Mouse (Mus musculus): Measurements from ENCODE around the gene Chd5. TPM values are rescaled to one million over a fixed set of nuclear protein-coding genes. Genes with fewer than 3 reads are reported as not detected.

Chd5 gene
- total RNA-seq, 2 experiments from 2014 or later, result 0.17 to 0.18 TPM

DNA sequence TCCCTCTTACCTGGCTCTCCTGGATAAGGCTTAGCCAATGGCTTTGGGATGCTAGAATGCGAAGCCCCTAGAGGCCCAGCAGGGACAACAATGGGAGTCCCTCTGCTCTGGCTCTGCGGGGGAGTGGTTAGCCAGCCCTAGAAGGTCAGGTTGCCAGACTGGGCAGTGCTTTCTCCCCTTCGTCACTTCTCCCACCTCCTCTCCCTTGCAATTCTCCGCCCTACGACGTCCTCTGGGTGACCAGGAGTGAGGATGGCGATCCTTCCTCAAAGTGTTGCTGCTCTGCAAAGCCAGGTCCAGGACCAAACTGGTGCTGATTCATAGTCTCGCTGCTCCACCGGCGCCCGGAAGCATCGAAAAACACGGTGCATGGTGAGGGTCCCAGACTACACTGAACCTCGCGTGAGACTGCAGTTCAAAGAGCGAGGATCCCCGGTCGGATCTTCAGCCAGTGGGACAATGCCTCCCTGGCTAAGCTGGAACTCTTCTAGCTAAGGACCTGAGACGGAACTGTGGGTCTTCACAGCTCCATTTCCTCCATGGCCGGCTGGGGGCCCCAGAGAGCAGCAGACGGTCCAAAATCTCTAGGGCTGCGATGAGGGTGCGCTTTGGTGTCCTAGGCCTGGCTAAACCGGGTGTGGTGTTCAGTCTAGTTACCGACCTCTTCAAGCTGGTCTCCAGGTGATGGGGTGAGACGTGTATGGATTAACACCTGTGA lies 19.8 kb upstream of the Chd5 start, which contains the start of gene Rnf207:
Gene Rnf207, minus strand, starts transcription at position 477 of the 718 bp plus-strand sequence.
- peak; percentile 78 for DNase-seq

DNA sequence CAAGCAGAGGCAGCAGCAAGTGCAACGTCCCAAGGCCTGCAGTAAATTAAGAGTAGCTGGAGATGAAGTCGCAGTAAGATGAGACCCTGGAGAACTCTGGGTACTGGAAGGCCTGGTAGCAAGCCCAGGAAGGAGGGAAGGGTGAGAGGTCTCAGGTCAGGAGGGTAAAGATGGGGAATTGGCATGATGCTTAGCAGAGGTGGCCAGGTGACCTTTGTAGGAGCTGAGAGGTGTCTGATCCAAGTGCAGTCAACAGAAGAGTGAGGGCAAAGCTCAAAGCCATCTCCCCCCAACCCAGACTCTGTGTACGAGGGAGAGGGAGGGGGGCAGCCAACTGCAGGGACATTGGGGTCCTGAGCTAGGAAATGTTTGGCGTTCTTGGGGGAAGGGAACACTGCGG lies 17.0 kb upstream of the Chd5 start:
- no peak for DNase-seq

DNA sequence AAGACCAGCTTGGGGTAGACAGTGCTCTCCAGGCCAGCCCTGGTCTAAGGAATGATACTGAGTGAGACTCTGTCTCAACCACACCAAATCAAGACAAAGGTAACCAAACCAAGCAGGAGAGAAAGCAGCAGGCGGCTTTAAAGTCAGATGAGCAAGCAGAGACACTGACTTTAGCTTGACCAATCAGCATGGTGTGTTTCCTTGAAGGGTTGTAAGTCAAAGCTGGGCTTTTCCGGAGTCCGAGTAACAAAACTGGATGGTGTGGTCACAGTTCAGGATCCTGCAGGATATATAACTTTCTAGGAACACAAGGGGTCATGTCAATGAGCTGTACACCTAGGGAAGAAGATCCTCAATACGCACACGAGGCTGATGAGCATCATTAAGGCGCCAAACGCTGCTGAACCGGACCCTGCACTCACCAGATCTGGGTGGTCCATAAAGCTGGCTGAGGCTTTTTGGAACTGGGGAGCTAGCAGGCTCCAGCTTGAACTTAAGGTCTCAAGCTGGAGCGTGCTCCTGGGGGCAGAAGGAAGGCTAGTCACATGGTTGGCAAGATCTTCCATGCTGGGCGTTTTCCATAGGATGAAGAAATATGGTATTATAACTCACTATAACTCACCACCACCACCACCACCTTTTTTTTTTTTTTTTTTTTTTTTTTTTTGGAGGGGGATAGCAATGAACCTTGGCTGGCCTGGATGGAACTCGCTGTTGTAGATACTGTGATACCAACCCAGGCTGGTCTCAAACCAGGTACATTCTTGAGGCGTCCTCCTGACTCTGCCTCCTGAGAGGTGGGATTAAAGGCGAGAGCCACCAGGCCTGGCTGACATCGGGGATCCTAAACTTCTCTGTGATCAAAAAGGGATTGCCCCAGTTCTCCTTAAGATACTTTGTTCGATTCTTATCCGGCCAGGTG lies 13.5 kb upstream of the Chd5 start:
- DNase-seq, result no peak

DNA sequence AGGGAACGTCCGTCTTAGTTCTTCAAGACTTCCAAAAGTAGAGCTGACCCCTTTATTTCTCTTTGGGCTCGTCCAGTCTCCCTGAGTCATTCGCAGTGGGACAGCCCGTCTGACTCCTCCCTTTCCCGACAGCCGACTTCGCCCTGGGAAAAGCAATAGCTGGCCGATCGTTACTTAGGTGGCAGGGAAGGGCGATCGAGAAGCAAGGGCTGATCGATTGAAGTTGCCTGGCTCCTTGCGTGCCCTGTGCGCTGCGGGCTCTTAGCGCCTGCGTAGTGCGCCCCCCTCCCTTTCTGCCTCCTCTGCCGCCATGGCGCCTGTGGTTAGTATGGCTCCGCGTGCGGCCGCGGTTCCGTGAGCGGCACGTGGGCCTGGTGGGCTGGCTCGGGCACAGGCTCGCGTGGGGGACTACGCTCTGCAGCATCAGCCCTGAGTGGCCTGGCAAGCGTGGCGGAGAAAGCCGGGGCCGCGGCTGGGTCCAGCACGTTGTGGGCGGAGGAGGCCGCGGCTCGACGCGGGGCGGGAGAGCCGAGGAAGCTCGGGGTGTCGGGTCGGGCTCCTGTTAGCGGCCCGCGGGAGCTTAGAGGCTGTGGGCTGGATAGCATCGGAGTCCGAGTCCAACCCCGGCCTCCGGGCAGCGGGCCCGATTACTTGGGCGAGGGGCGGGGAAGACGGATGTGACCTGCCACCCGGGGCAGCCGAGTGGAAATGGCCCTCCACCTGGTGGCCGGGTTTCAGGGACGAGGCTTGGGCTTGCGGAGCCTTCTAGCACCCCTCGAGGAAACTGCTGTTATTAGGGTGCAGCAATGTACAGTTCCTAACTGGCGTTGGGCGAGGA lies 12.7 kb upstream of the Chd5 start, which contains the start of gene Rpl22:
Gene Rpl22, plus strand, starts transcription at position 169 of the 838 bp plus-strand sequence.
- peak; percentile 93 for DNase-seq

DNA sequence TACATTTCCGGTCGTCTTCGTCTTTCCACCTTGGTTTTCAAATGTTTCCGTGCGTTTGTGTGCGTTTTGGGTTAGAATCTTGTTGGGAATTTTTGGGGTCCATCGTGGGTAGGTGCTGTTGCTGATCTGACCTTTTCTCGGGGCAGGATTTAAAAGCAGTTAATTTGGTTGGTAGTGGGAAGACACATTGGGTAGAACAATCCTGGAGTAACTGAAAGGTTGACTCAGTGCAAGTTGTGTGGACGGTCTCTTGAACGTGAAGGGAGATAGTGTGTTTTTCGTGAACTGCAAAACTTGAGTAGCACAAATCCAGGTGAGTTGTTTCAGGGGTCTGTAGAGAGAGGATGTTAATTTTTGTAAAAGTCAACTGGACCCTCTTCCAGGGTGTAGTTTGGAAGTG lies 11.9 kb upstream of the Chd5 start:
- DNase-seq, result no peak

DNA sequence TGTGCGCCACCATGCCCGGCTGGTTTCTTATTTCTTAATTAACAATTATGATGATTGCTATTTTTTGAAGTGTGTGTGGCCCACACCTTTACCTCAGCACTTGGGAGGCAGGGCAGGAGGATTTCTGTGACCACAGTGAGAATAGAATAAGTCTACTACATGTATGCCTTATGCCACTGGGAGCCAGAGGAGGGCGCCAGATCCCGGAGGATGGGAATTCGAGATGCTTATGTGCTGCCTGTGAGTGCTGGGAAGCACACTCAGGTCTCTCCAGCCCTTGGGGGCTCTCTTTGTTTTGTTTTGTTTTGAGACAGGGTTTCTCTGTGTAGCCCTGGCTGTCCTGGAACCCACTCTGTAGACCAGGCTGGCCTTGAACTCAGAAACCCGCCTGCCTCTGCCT lies 9.8 kb upstream of the Chd5 start:
- DNase-seq, result peak; percentile 53

DNA sequence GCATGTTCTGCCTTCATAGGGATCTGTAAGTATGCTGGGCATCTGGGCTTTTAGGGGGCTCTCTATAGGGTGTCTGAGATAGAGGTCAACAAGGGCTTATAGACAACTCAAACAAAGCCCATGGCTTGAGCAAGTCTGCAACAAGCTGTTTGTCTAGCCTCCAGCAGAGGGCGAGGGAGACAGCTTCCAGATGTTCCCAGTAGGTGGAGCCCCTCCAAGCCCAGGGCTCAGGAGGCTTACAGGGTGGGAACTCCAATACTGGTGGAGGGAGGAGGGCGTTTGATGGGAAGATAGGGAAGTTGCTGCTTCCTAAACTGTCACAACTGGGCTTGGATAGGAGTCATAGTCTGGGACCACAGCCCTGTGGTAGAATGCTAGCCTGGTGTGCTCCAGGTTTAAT lies 5.5 kb upstream of the Chd5 start:
- DNase-seq, result peak; percentile 84

DNA sequence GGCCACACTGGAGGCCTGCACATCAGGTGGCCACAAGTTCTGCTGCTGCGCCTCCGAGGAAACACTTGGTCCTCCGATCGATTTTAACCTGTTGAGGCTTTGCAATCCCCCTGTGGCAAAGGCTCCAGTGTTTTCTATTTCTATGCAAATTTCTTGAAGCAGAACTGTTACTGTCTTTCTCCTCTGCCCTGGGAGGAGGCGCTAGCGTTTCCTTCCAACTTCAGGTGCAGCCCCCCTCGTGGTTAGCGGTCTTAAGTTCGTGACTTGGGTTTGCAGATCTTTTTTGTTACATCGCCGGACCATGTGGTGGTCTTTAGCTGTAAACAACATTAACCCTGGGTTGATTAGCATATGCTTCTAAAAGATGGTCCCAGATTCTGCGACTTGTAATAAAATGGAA lies 4.9 kb upstream of the Chd5 start:
- no peak for DNase-seq

DNA sequence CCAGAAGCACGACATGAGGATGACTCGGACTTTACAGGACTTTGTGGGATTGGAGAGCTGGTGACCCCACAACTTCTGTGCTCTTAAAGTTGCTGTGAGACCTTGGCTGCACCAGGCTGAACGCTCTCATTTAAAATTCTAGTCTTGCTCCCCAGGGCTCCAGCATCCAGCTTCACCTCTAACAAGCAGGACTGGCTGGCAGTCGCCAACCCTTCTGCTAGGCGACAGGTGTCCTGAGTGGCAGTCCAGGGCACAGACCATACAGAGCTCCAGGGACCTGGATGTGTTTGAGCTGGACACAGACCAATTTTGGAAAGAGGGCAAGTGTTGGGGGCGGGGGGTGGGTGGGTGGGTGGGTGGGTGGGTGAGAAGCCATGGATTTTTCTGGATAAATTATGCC lies 679 bp upstream of the Chd5 start:
- no peak for DNase-seq

DNA sequence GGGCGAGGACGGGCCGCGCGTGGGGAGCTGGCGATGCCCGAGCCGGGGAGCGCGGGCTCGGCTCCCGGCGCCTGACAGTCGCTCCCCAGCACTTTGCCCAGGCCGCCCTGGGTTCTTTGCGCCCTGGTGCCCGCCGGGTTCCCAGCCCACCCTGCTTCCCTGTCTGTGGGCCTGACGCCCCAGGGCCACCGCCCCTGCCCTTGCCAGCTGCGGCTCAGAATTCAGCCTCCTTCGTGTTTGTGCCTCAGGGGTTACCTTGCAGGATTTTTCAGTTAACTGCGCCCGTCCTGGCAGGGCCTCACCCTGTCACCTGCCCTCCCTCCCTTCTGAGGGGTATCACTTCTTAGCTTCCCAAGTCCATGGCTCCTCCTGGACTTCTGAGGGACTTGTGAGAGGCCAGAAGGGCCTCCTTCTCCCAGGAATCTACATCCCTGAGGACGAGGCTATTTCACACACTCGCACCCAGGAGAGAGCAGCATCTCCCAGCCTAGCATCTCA lies 891 bp downstream of the Chd5 start:
- no peak for DNase-seq

DNA sequence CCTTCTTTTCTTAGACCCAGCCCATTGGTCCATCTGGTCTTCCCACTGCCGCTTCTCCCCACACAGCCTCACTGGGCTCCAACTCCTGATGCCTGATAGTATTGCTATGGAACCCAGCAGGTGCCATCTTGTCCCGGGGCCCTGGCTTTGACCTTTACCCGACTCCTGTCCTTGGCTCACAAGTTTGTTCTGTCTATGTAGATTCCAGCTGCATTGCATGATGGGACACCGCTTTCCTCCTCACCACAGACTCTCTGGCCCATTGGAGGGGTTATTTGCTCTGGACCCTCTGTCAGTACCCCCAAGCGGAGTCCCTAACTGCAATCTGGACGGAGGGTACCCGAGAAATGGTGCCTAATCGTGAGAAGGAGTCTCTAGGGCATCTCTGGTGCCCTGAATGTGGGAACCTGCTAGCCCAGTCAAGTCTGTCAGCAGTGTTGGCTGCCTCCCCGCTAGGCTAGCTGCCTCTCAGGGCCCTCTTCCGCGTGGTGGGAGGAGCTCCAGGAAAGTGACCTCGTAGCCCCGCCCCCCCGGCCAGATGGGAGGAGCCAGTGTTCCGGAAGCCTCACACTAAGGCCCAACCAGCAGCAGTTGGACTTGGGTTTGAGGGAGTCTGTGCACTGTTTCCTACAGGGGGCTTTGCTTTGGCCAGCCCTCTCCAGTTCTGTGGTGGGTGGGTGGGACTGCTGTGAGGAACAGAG lies 2.3 kb downstream of the Chd5 start:
- no peak for DNase-seq

DNA sequence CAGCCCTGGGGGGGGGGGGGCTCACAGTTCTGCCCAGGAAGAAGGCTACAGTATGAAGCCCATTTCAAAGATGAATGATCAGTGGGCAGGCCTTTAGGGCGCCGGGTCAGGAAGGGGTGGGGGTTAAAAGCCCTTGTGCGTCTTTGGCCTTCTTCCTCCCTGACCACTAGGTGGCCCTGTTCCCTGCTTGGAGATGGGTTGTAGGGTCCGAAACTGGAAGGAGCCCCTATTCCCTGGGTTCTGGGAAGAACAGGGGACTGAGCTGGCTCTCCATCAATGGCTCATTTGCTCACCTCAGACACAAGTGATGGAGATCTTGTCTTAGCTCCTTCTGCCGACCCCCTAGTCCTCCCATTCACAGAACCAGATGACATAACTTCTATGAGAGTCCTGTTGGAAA lies 4.8 kb downstream of the Chd5 start:
- DNase-seq, result peak; percentile 32

DNA sequence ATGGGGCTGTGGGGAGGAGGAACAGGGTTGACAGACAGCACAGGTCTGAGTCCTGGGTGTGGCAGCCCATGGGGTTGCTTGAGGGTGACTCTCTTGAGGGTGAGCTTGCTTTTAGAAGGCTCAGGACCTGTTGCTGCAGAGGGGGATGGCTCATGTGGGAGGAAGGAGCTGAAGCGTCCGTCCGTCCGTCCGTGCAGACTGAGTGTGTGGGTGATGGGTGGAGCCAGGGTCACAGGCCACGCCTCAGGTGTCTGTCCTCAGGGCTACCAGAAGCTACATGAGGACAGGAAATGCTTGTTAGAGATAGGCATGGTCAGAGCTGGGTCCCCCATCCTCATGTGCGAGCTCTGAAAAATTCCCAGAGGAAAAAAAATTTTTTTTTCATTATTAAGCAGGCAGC lies 6.2 kb downstream of the Chd5 start:
- DNase-seq, result no peak

DNA sequence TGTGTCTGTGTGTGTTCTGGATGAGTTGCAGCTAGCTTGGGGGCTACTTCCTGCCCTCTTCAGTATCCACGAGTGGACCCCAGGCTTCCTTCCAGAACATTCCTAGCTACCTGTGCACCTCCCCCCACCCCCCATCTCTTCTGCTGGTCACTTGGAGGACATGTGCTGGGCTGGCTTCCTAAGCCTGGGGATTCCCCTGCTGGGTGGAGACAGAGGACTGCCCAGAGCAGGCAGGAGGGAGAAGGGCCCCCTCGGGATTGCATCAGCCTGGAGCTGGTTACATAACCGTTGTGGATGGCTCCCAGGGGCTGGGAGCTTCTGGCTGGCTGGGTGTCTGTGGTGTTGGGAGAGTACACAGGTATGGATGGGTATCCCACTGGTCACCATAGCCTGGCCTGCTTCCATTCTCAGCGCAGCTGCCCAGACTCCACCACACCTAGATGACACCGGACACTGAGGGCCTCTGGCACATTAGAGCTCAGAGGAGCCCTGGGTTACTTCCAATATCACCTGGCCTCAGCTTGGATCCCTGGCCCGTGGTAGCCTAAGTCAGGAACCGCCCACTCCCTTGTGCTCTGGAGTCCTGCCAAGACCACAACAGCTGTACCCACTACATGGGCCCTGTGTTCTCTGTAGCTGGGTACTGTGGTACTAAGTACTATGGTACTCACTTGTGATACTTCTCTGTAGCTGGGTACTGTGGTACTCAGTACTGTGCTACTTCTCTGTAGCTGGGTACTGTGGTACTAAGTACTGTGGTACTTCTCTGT lies 6.9 kb downstream of the Chd5 start:
- DNase-seq, result peak; percentile 40

DNA sequence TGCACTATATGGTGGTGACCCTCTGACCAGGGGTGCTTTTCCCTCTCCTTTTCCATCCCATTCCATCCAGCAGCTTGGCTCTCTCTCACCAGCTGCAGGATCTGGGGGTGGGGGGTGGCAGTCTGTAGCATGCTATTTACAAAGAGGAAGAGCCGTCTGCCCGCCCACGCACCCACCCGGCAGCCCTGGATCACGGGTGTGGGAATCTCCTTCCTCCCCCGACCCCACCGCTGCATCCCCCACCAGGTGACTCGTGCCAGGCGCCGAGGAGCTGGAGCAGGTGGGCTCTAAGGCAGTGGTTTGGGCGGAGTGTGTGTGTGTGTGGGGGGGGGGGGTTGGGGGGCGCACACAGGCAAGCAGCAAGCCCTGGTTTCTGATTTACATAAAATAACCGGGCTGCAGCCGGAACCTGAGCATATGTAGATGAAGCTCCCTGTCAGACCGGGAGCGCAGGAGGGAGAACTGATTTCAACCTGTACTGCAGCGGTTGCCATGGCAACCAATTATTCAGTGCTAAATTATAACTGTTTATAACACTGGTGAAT lies 11.5 kb downstream of the Chd5 start:
- DNase-seq, result no peak

DNA sequence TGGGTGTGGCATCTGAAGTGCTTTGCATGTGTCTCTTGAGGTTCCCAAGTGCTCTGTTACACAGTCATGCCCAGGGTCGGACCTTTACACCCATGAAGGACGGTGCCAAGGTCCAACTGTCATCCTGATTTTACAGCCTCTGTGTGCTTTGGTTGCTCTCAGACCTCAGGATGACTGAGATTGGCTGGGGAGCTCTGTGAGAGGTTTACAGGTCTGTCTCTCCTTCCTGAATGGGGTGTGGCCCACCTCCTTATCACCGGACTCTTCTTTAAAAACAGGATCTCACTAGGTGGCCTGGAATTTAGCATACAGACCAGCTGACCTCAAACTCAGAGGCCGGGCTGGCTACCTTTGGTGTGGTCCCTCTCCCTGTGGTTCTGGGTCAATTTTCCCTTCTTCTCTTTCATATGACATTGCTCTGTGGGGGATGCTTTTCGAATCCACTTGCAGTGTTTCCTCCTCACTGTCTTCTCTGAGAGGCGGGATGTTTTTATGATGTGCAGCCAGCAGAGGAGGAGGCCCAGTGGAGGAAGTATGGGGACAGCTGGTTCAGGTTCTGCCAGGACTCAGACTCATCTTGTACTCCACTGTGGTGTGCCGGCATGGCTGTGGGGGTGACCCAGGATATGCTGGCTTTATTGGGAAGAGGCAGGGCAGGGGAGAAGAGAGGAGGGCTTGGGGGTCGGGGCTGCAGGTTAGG lies 12.4 kb downstream of the Chd5 start:
- DNase-seq, result no peak

DNA sequence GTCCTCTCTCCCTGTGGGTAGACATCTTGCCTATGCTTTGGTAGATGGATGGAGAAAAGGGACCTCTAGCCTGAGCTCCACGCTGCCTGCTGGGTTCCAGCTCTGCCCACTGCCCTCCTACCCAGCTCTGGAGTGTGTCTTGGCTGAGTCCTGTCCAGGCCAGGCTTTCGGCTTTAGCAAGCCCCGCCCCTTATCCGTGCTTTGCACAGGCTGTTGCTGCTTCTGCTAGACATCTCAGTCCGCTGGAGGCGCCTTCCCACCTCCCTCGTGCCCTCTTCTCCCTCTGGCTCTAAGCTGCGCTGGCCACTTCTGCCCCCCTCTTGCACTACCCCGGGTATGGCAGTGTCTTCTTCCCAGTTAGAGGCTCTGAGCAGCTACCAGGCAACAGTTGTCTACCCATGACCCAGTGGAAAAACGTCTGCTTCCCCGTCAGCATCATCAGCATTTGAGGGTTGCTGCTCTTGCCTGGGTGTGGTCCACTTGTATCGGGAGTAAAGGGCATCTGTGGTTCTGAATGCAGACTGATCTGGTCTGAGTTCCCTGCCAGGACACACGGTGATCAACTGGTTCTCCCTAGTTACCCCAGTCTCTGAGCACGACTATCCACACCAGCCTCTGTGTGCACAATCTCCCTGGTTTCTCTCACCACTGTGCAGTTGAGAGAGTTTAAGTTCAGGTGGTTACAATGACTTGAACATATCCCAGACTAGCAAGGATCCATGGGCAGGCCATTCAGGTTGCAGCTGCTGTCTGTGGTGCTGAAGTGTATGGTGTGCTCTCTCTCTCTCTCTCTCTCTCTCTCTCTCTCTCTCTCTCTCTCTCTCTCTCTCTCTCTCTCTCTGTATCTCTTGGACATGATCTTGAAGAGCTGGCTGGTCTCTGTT lies 13.2 kb downstream of the Chd5 start:
- peak; percentile 25 for DNase-seq

DNA sequence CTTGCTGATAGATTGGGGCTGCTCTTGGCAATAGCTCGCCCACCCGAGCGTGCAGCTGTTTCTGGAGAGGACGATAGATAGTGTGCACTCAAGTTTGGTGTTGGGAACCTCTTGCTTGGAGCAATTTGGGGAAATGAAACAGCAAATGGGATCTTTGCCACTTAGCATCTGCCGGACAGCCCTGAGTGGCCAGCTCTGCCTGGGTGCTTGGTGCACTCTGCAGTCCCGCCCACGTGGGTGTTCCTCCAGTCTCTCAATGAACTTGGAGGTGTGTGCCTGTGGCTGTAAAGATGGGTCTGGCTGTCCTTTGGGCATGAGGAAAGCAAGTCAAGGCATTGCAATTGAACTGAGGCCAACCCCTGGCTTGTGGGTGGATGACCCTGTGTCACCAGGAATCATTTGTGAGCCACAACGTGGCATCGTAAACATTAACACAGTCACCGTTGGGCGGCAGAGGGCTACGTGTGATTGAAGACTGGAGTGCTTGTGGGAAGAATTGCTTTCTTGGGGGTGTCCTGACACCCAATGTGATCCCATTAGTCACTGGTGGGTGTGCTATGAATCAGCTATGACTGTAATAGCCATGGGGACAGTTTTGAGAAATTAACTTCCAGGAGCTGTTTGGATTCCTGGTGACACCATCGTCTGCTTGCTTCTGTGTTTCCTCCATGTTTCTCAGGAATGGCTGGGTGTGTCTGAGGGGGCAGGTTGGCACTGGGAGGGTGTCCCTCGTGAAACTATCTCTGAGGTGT lies 15.6 kb downstream of the Chd5 start:
- no peak for DNase-seq

Measured in heart, postnatal 4 days (tissue).